Mouse (Mus musculus) erythroblast, embryonic 14.5 days (primary cell): Measurements from ENCODE around the gene Hoxd13.

Experiments
- GATA1 ChIP-seq: IDR thresholded peaks from 2 replicates; pipeline ENCODE4 v1.6.1; 2012; ENCODE audit warnings: low read length, inconsistent platforms, mixed read lengths
- TAL1 ChIP-seq: IDR thresholded peaks from 3 replicates; pipeline ENCODE4 v1.6.1; 2012; ENCODE audit warnings: low read length, inconsistent platforms, mixed read lengths

DNA sequence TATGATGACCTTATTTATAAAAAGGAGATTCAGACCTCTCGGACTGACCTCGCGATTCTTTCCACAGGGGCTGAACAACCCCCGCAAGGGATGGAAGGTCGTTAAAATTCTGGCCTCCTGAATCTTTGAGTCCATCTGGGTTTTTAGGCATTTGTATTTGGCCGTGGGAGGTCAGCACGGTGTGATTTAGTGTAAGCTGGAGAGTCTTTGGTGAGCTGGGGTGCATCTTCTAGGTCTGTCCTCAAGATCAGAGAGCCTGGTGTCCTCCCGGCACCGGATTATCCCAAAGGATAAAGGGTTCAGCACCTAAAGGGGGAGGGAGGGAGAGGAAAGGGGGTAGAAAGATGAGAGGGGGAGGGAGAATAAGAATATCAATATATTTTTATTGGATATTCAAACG, 35.2 kb downstream of the Hoxd13 start:
- TF ChIP-seq GATA1 (no peak), TAL1 (no peak)
